Mouse (Mus musculus) natural killer cell, adult 2 months (primary cell): ENCODE results near the gene Cadps2.

Source experiments
- DNase-seq, 2 experiments: peaks; one replicate each; pipeline ENCODE4 v3.0.0; 2022; ENCODE audit warnings: low spot score in 2 of 2

Cadps2 gene

DNA sequence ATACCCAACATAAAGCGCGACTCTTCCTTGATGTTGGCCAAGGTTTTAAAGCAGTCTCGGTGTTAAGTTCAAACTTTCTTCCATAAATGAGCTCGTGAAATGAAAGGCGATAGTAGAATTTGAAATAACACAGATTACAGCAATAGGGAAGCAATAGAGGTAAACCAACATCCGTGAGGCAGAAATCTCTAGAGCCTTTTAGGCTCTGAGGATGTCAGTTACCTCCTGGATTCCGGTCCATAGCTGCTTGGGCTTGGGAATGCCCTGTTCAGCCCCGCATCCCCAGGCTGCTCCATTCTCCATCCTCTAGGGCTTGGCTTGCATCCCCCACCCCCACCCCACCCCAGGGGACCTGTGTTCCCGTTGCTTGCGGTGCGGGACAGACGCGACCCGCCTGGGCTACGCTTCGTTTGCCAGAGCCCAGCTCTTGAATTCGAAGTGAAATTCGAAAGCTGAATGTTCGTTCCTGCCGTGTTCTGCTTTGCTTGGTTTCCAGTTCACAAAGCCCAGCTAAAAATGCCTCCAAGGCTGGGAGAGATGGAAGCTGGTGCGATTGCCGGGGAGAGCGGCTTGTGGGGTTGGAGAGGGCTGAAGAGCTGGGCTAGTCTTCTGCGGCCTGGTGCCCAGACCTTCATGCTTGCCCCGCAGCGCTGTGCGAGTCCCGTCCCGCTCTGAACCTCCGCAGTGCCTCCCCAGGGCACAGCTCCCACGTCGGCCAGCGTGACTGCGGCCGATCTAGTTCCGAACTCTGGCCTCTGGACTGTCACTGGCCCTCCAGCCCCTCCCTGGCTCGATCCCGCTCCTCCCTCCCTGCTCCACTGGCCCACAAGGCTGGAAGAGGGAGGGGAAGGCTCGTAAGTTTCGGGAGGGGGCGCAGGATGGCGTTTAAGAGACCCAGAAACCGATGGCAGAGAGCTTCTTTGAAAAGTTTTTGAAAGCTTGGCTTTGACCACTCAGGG lies 585.6 kb downstream of the Cadps2 start:
- no peak for DNase-seq

DNA sequence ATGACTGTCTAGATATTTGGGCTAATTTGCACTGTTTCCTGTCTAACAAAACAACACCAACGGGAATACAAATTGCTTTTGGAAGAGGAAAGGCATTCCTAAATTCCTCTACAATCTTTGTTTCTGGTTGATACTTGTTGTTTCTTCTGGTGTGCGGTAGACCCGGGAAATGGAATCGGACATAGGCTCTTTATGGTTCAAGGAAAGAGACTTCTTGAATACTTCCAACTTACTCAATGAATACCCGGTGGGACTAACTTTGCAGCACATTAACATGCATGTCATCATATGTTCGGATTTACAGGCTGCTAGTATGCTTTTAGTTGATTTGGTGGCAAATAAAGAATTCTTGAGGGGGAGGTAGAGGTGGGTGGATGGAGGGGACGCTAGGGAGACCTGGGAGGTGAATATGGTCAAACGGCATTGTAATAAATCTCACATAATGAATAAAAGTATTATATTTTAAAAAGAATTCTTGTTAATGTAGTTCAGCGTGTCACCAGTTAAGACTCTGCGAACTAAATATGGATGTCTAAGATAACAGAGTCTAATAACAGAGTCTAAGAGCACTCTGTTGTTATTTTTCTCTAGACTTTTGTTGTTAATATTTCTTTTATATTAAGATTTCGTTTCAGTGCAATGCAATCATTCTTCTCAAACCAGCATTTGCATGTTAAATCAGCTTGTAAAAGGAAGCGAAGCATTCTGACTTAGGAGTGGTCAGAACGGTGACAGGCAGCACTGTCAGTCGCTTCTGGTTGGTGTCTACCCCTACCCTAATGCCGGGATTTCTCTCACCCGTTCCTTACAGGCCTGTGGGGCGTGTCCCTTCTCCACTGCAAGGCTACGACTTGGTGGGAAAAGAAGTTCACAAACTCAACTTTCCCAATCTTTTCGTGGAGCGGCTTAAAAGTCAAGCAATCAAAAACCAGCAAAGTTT lies 586.8 kb downstream of the Cadps2 start:
- no peak for DNase-seq

DNA sequence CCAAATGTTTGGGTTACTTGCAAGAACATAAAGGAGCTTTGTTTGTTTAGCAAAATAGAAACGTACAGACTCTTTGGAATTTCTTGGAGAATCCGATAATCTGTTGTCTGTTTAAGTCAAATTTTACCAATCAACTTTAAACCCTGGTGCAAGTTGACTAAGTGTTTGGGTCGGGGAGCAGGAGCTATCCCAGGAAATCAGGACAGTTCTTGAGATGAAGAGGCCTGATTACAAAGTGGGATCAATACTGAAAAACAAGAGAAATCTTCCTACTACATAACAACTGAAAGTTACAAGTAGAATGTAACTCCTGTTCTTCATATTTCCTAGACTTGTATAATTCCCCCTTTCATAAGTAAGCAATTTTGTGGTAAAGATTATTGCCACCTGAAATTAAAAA lies 587.8 kb downstream of the Cadps2 start:
- DNase-seq, result no peak

DNA sequence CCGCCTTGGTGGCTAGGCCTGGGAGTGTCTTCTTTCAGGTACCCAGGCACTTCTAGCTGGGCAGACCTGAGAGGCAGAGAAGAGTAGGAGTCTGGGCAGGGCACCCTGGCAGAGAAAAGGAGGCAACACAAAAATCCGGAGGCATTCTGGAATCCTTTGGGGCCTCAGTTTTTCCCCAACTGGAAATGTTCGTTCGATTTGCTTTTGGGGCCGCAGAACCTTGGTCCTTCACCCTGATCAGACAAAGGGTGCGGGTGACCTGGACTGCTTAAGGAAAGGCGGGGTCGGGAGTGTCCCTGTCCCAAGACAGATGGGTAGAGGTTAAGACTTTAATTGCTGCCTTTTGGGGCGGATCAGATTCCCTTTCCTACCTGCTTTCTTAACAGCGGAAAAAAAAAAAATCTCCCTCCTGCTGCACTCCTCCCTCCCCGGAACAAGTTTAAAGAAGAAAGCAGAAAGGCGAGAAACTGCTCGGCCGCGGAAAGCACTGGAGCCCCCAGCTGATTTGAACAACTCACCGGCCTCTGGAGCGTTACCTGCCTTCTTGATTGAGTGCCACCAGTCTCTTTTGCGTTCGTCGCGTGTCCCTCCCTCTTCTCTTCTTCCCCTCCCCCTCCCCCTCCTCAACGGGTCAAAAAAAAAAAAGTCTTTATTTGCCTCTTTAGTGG lies 588.8 kb downstream of the Cadps2 start:
- DNase-seq, result no peak

DNA sequence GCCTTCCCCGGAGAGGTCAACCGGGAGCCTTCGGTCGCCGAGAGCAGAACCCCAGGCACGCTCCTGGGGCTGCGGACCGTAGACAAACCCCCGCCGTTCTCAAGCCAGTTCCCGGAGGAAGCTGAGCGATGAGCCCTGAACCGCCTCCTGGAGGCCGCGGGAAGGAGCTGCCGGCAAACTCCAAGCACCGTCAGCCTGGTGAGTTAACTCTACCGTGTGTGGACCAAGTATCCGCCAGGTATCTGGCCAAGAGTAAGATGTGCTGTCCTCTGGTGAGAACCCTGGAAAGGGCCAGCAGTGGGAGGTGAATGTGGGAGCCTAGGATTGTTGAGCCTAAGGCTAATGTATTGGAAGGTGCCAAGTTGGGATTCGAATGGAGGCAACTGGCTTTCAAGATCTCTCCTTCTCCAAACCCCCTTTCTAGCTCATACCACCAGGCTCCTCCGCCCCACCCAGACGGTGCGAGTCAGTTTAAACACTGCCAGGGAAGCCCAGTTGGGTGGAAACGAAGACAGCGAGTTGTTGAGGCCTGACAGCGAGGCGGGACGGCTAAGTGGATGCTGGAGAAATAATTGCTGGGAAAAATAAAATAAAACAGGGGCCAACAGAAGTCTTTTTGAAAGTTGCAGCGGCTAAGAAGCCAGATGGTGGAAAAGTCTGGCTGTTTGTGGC lies 589.5 kb downstream of the Cadps2 start:
- DNase-seq, result no peak

DNA sequence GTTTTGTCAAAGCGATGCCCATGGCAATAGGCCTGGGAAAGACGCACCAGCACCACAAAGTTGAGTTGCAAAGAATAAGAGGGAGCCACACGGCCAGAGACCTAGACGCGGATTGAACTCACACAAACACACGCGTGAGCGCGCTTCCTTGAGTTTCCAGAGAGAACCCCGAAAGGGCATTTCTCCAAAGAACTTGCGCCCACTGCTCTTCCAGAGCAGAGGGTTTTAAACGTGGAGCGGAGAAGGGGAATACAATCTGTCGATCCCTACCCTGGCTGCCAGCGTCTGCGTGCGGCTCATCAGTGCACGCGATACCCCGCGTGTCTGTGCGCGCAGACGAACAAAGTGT lies 590.2 kb downstream of the Cadps2 start:
- DNase-seq, result no peak

DNA sequence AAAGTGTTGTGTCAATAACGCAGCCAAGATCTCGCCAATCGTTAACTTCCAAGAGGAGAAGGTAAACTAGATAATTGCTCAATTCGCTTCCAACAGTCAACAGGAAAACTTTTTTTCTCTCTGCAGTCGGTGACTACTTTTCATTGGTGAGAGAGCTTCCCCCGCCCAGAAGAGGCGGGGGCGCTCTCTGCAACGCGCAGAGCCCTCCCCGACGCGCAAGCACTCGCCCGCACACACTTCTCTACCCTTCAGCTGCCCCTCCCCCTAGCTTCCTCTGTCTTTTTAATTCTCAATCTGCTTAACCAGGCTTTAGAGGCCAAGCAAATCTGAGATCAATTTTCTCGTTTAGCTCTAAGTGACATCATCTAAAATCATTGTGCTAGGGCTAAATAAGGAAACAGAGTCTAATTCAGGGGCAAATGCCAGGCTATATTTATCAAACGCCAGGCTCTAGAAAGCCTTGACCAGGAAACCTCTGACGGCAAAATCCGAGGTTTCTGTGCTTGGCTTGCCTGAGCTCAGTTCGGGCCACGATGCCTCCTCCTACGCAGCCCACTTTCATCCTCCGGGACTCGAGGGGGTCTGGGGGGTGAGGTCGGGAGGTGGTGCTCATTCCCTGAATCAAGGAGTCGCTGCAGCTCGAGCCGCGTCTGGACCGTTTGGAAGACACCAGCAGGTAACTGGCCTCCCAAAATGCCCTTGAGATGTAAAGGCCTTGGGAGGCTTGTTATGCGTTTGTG lies 590.7 kb downstream of the Cadps2 start, which contains the start of gene Fezf1:
Gene Fezf1 (minus strand): TSS at position 50 of the 740 bp plus-strand sequence.
- no peak for DNase-seq

DNA sequence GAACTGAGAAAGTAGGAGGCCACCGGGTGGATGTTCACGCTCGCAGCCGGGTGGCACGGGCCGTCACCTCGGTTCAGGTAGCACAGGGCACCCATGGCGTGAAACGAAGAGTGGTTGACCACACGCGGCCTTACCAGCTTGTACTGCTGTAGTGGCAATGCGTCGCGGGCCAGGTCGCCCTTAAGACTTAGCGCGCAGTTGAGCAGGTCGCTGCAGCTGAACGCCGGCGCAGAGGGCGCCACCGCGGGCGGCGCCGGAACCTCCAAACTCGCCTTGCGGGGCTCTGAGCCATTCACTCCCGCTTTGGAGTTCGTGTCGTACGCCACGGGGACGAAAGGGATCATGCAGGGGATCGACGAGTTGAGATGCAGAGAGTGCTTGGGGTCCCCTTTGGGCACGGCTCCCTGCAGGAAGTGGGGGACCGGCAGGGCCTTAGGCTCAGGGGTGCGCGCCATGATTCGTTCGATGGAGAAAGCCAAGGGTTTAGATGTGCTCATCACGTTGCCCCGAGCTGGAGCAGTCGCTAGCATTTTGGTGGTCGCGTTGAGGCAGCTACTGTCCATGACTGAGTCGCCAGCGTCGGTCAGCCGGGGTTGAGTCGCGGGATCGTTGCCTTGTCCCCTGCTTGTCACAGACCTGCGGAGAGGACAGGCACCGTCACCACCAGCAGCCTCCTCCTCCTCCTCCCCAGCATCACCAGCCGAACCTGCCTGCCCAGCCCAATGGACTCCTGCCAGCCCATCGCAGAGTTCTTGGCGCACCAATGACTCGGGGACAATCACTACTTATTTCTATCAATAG lies 591.5 kb downstream of the Cadps2 start:
- DNase-seq, result no peak

DNA sequence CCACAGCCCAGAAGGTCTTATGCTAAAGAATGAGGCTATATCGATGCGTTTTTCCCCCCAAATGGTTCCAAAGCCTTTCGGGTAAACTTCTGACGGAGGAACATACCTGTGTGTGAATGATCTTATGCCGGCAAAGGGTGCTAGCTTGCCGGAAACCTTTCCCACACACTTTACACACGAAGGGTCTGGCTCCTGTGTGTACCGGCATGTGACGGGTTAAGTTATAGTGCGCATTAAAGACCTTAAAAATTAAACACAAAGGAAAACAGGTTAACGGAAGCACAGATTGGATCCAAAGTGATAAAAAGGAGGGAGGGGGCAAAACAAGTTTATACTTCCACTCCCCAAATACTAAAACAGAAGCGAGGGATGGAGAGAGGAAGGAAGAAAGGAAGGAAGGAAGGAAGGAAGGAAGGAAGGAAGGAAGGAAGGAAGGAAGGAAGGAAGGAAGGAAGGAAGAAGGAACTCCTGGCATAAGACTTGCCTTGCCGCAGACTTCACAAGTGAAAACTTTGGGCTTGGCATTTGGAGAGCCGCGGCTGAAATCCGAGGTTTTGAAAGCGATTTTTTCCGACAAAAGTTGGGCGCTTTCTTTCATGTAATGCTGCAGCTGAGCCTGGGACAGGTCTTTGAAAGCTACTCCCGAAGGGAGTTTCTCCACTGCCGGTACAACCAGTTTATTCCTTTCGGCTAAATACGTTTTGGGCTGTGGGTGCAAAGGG lies 592.3 kb downstream of the Cadps2 start:
- DNase-seq, result no peak

DNA sequence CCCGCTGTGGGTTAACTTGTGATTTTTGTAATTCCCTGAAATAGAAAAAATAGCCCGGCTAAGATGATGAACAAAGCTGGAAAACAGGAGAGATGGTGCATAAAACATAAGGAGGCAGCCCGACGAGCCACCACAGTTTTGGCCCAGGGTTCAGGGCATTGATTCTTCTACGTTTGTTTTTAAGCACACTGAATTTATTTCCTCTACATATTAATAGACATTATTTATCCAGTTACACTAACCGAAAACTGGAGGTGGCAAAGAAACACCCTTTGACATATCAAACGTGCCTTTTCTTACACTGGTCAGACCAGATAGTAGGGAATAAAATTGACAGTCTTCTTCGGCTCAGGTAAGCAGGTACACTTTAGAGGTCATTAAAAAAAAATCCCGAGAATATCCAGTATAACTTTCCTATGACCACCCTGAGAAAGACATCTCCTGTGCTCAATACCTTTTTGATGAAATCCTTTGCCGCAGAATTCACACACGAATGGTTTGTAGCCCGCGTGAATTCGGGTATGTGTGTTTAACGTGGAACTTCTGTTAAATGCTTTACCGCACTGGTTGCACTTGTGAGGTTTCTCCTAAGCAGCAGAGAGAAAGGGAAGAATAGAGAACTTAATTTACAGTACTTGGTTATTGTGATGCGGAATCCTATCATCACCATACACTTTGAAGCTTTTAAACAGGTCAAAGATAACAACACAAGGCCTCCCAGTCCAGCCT lies 593.0 kb downstream of the Cadps2 start:
- DNase-seq, result no peak

DNA sequence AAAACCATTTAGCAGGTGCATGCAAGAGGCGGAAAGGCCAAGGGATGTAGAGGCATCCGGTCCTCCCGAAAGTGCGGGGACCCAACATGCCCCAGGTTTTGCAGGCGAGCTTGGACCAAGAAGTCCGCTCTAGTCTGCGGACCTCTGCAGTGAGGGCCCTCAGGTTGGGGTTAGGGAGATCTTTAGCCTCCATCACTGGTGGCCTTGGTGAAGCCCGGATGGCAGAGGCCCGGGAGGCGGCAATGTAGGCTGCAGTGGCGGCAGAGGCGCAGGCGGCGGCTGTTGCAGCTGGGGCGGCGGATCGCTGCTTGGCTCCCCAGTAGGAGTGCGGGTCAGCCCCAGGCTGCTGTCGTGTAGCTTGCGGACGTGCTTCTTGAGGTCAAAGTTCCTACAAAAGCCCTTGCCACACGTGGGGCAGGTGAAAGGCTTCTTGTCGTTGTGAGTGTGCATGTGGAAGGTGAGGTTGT lies 593.6 kb downstream of the Cadps2 start:
- DNase-seq, result no peak

DNA sequence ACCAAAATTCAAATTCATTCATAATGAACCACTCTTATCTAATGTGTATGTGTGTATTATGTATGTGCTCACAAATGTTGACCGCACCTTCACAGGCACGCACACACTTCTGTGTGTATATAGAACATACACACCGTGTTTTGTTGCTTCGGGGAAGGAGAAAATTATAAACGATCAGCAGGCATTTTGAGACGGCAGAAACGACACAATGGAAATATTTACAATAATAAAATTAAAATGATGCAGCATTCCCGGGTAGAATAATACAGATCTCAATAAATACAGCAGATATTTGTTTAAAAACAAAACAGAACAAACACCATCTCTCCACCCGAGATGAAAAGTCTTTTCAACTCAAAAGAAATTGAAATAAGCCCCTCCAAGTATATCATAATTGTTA lies 594.1 kb downstream of the Cadps2 start:
- no peak for DNase-seq

DNA sequence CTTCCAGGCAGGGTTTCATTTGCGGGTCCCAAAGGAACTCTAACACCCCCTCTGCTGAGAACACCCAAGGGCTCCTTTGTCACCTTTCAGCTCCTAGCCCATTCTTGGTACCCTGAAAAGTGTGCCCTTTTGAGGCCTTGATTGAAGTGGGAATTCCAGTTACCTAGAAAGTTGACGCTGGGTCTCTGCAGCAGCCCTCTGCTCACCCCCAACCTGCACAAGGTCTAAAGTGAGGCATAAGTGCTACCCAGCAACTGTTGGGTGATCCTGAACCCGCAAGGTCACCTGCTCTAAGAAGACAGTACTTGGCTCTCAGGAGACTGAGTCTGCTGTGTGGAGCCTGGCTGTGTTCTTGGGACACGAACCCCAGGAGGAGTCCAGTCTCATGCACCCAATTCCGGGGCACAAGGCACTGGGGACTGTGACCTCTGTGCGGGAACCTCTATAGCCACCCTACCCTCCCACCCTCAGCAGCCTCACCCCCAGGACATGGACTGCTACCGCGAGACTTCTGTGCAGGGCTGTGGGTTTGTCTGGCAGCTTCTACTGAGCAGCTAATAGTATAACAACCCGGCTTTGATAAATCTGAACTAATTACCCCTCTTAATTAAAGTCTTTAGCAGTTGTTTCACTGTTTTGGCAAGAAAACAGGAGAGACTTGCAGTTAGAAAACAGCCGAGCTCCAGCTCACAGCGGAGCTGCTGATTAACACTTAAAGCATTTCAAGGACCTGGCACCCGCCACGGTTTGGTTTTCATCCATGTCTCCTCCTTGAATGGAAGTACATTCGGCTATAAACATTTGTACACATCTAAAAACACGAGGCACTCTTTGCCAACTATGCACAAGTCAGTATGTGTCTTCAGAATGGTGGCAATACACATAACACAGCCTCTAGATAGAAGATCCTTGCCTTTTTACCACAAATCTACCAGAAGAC lies 595.1 kb downstream of the Cadps2 start:
- DNase-seq, result no peak
